Mouse (Mus musculus) MEL (cell line): ENCODE measurements around the gene Spata17.

Source experiments
- CHD2 ChIP-seq: IDR thresholded peaks from 2 replicates; pipeline ENCODE4 v1.6.1; 2011; ENCODE audit warnings: low read length, improper control_type of control experiment
- CTCF ChIP-seq, 3 experiments: IDR thresholded peaks in 2 of 3; conservative IDR thresholded peaks in 1 of 3; 2 replicates each; pipeline ENCODE4 v1.5.1; 2011 to 2012; ENCODE audit warnings: low read length in 3 of 3, low read depth in 2 of 3, mild to moderate bottlenecking in 2 of 3, improper control_type of control experiment in 1 of 3, inconsistent platforms in 1 of 3, mixed read lengths in 1 of 3, moderate library complexity in 1 of 3; ENCODE audit not compliant: control insufficient read depth in 1 of 3, insufficient read depth in 1 of 3, poor library complexity in 1 of 3, severe bottlenecking in 1 of 3
- MAFK ChIP-seq: IDR thresholded peaks from 2 replicates; pipeline ENCODE4 v1.6.1; 2011; ENCODE audit warnings: low read depth, mild to moderate bottlenecking, low read length, improper control_type of control experiment, borderline replicate concordance
- POLR2A ChIP-seq, 2 experiments: IDR thresholded peaks; 2 replicates each; pipeline ENCODE4 v1.6.1; 2011 to 2012; ENCODE audit warnings: low read length in 2 of 2, mild to moderate bottlenecking in 2 of 2, control low read depth in 1 of 2, improper control_type of control experiment in 1 of 2, low read depth in 1 of 2, moderate library complexity in 1 of 2; ENCODE audit not compliant: control insufficient read depth in 1 of 2, insufficient read depth in 1 of 2, poor library complexity in 1 of 2
- POLR2AphosphoS2 ChIP-seq: IDR thresholded peaks from 2 replicates; pipeline ENCODE4 v1.6.1; 2011; ENCODE audit warnings: low read length, improper control_type of control experiment
- ZKSCAN1 ChIP-seq: IDR thresholded peaks from 2 replicates; pipeline ENCODE4 v1.6.1; 2012; ENCODE audit warnings: low read depth, mild to moderate bottlenecking, inconsistent platforms, low read length, improper control_type of control experiment, moderate library complexity
- ZMIZ1 ChIP-seq: IDR thresholded peaks from 2 replicates; pipeline ENCODE4 v1.6.1; 2012; ENCODE audit warnings: low read depth, mild to moderate bottlenecking, inconsistent platforms, low read length, improper control_type of control experiment, moderate library complexity

- no peak for TF ChIP-seq CTCF (IDR thresholded peaks at IDR 0.05 in 2 of 3, conservative IDR thresholded peaks at IDR 0.05 in 1 of 3; ENCODE audit: control insufficient read depth in 1 of 3, insufficient read depth in 1 of 3, low read depth in 2 of 3, low read length in 3 of 3, poor library complexity in 1 of 3, severe bottlenecking in 1 of 3)
- TF ChIP-seq POLR2AphosphoS2, result no peak
- TF ChIP-seq ZKSCAN1, result no peak
- no peak for TF ChIP-seq ZMIZ1
- no peak for TF ChIP-seq MAFK
- no peak for TF ChIP-seq POLR2A (IDR thresholded peaks at IDR 0.05; ENCODE audit: control insufficient read depth in 1 of 2, insufficient read depth in 1 of 2, low read depth in 1 of 2, low read length in 2 of 2, poor library complexity in 1 of 2)
- TF ChIP-seq CHD2, result no peak
Measured at GRCm38 (mm10) chr1:187051296-187051695, 164.0 kb downstream of the Spata17 start.
